Mouse (Mus musculus) kidney, adult 2 months (tissue): ENCODE results near the gene Ddah2.

ENCODE experiments used
- CTCF ChIP-seq: fragments of 200-500 bp; conservative IDR thresholded peaks from 2 replicates; pipeline ENCODE4 v1.5.1; 2011; ENCODE audit warnings: low read depth, mild to moderate bottlenecking, control low read depth, low read length, moderate library complexity, mixed read lengths; ENCODE audit not compliant: insufficient read depth, insufficient read length
- POLR2A ChIP-seq: fragments of 200-500 bp; IDR thresholded peaks from one replicate; pipeline ENCODE4 v1.6.1; 2011; ENCODE audit warnings: low read depth, low read length, control low read depth

DNA sequence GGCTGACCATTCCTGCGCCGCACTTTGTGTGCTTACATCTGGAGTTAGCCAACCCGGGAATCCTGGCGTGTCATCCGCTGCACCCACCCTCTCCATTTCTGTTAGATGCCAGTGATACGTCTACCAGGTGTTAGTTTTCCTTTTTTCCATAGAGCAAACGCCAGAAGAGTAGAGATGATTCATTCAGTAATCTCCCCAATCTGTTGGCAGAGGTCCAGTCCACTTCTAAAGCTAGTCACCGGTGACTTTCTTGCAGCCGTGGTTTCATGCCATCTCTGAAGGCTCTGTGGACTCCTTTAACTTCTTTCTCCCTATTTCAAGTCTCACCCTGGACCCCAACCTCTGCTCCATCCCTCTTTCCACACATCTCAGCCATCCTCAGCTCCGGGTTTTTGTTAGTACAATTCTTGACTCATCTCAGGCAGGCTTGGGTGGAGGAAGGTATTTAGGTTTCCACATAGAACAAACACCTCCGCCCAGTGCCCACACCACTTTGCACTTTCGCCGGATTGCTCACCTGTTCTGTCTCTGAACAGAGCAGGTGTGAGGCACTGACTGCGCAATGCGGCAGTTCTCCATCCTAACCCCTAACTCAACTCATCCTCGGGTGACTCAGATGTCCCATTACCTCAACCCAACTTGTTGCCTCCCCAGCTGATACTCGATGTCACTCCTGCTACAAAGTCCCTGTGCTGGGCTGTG is 9.5 kb downstream of the Ddah2 start:
- TF ChIP-seq CTCF (no peak), POLR2A (no peak)
